Mouse (Mus musculus) right cerebral cortex, postnatal 10 days (tissue): ENCODE data around the gene Ssr1.

Experiments used
- DNase-seq, 2 experiments: peaks; one replicate each; pipeline ENCODE4 v3.0.0; 2021; ENCODE audit warnings: low spot score in 2 of 2

The Ssr1 gene

GRCm38 (mm10) chr13:37919711-37920277 lies 74.2 kb downstream of the Ssr1 start:
- DNase-seq: no peak

GRCm38 (mm10) chr13:37918336-37919261 lies 75.4 kb downstream of the Ssr1 start:
- no peak for DNase-seq
